13 mouse cellular contexts compared by ENCODE assay signal in genomic region chr2:147190316-147191021, GRCm38 (mm10). TPM values are rescaled to one million over a fixed set of nuclear protein-coding genes. Genes with fewer than 3 reads are reported as not detected.
DNase-seq lines count a peak whose midpoint lies in the region; ATAC-seq and TF ChIP-seq lines count a peak whose summit lies in the region.
"Had no signal": no experiment of that assay in that cellular context is flagged by ENCODE, and none has a peak within 500 bp of the region (broad histone marks: within the 10 kb centered on the region; RNA-seq: fewer than 3 reads in every experiment).

No protein-coding gene starts in this region.

- WGBS in kidney, postnatal 0 days = 1% methylated on average over 27 of the region's 27 CpGs
- WGBS in kidney, embryonic 16.5 days = under 1% methylated on average over 27 of the region's 27 CpGs
- under 1% methylated on average over 27 of the region's 27 CpGs for WGBS in limb, embryonic 10.5 days
- 1% methylated on average over 27 of the region's 27 CpGs for WGBS in neural tube, embryonic 13.5 days

- H3K9ac ChIP-seq in kidney, postnatal 0 days (ENCODE audit: low read depth, low read length) = no peak overlapping the region
- H3K9ac ChIP-seq in kidney, embryonic 16.5 days (replicated peaks; ENCODE audit: low read length) = no peak overlapping the region
- H3K9ac ChIP-seq in neural tube, embryonic 13.5 days = no peak overlapping the region
- H3K9ac ChIP-seq: liver, embryonic 13.5 days had no signal

- no peak for DNase-seq in kidney, postnatal 0 days (ENCODE audit: low spot score)
- DNase-seq in limb, embryonic 10.5 days (ENCODE audit: low spot score) = peak; percentile 50
- DNase-seq in lung, postnatal 36 days = peak; percentile 86
- DNase-seq in adrenal gland, adult 2 months = no peak
- DNase-seq in adrenal gland, adult 18-20 months (ENCODE audit: low spot score in 2 of 2) = no peak
- DNase-seq: heart, postnatal 14 days; kidney, adult 9 months; liver, embryonic 13.5 days; right cerebral cortex, adult 18-20 months had no signal

- TF ChIP-seq CTCF in kidney, postnatal 0 days (IDR thresholded peaks at IDR 0.05; ENCODE audit: low read depth) = 0 out of 2 replicates have a peak, but pooled peaks have one; percentile 3

- H3K4me3 ChIP-seq in kidney, postnatal 0 days (replicated peaks; ENCODE audit: low read depth, low read length) = no peak overlapping the region
- no peak overlapping the region for H3K4me3 ChIP-seq in kidney, embryonic 16.5 days (ENCODE audit: low read length)
- no peak overlapping the region for H3K4me3 ChIP-seq in limb, embryonic 10.5 days
- peak overlapping the region; percentile 1; the same call in 1 of the 2 replicates for H3K4me3 ChIP-seq in neural tube, embryonic 13.5 days
- H3K4me3 ChIP-seq: liver, embryonic 13.5 days had no signal

- no peak overlapping the region for H3K4me2 ChIP-seq in kidney, postnatal 0 days (ENCODE audit: low read length)
- H3K4me2 ChIP-seq in kidney, embryonic 16.5 days (replicated peaks; ENCODE audit: low read depth, low read length) = no peak overlapping the region
- H3K4me2 ChIP-seq in neural tube, embryonic 13.5 days = peak overlapping the region; percentile 13
- H3K4me2 ChIP-seq: liver, embryonic 13.5 days had no signal

- H3K9me3 ChIP-seq in kidney, postnatal 0 days (replicated peaks; ENCODE audit: low read length) = no peaks in the 10 kb centered on the region
- no peaks in the 10 kb centered on the region for H3K9me3 ChIP-seq in kidney, embryonic 16.5 days (ENCODE audit: low read length)
- H3K9me3 ChIP-seq in limb, embryonic 10.5 days (replicated peaks) = no peaks in the 10 kb centered on the region
- H3K9me3 ChIP-seq in neural tube, embryonic 13.5 days = no peaks in the 10 kb centered on the region
- H3K9me3 ChIP-seq: liver, embryonic 13.5 days had no signal

- peaks cover 96% of the 10 kb centered on the region for H3K27me3 ChIP-seq in kidney, postnatal 0 days (ENCODE audit: insufficient read depth, low read length)
- H3K27me3 ChIP-seq in kidney, embryonic 16.5 days (ENCODE audit: insufficient read depth, low read length) = peaks cover 100% of the 10 kb centered on the region
- H3K27me3 ChIP-seq in limb, embryonic 10.5 days (ENCODE audit: low read depth, poor library complexity, severe bottlenecking) = peaks cover 100% of the 10 kb centered on the region
- H3K27me3 ChIP-seq in neural tube, embryonic 13.5 days = peaks cover 98% of the 10 kb centered on the region

- no peak overlapping the region for H3K27ac ChIP-seq in kidney, postnatal 0 days
- no peak overlapping the region for H3K27ac ChIP-seq in kidney, embryonic 16.5 days (ENCODE audit: low read length)
- H3K27ac ChIP-seq in limb, embryonic 10.5 days = no peak overlapping the region
- H3K27ac ChIP-seq in neural tube, embryonic 13.5 days (replicated peaks) = no peak overlapping the region
- H3K27ac ChIP-seq: liver, embryonic 13.5 days had no signal

- no peaks in the 10 kb centered on the region for H3K36me3 ChIP-seq in kidney, postnatal 0 days (ENCODE audit: insufficient read depth, low read length)
- no peaks in the 10 kb centered on the region for H3K36me3 ChIP-seq in kidney, embryonic 16.5 days (ENCODE audit: insufficient read depth, low read length)
- no peaks in the 10 kb centered on the region for H3K36me3 ChIP-seq in limb, embryonic 10.5 days
- H3K36me3 ChIP-seq in neural tube, embryonic 13.5 days = no peaks in the 10 kb centered on the region
- H3K36me3 ChIP-seq: liver, embryonic 13.5 days had no signal

- H3K4me1 ChIP-seq in kidney, postnatal 0 days (replicated peaks; ENCODE audit: insufficient read depth, low read length) = peaks cover 4% of the 10 kb centered on the region; the same call in 1 of the 2 replicates
- peaks cover 18% of the 10 kb centered on the region for H3K4me1 ChIP-seq in kidney, embryonic 16.5 days (ENCODE audit: insufficient read depth, low read length)
- peaks cover 48% of the 10 kb centered on the region for H3K4me1 ChIP-seq in limb, embryonic 10.5 days
- H3K4me1 ChIP-seq in neural tube, embryonic 13.5 days (replicated peaks) = peaks cover 49% of the 10 kb centered on the region

- no peak for ATAC-seq in kidney, postnatal 0 days (replicated peaks; ENCODE audit: low FRiP score, low read depth)
- no peak for ATAC-seq in kidney, embryonic 16.5 days (ENCODE audit: low FRiP score, low TSS enrichment)
- no peak for ATAC-seq in neural tube, embryonic 13.5 days (ENCODE audit: low read depth)
- ATAC-seq: activated CD4-positive, CD25-positive, alpha-beta regulatory T cell, adult 4 months had no signal

RNA-seq across cellular contexts. Expression of gene Nkx2-2, which starts 3.6 kb away (rescaled TPM):
- 0.20 TPM in 1 of 2 replicates, not detected in the other for polyA plus RNA-seq in kidney, postnatal 0 days (2015; fragmentation: Nextera tagmentation; extraction: Ambion mirVana)
- not detected in 2 replicates for polyA plus RNA-seq in kidney, embryonic 16.5 days (2015; fragmentation: Nextera tagmentation; extraction: Ambion mirVana)
- polyA plus RNA-seq in limb, embryonic 10.5 days (2016; fragmentation: Nextera tagmentation; extraction: Ambion mirVana) = not detected in 2 replicates
- 2.5 and 4.5 TPM in 2 replicates for polyA plus RNA-seq in neural tube, embryonic 13.5 days (2015; fragmentation: Nextera tagmentation; extraction: Ambion mirVana)
- total RNA-seq in adrenal gland, adult 2 months (2021) = not detected
- not detected in 2 replicates for polyA plus RNA-seq in adrenal gland, adult 2 months (2012; rRNA removed)
- total RNA-seq in adrenal gland, adult 18-20 months (2021) = not detected
- total RNA-seq: granulocyte monocyte progenitor cell, adult 5-6 weeks; heart, postnatal 14 days had no signal
- polyA plus RNA-seq: activated CD4-positive, CD25-positive, alpha-beta regulatory T cell, adult 4 months; liver, embryonic 13.5 days had no signal

Comparison
In these comparisons a context has a peak if more than half of its experiments do, and no peak if none do; other contexts are left out.
1. DNase-seq: peak in limb, embryonic 10.5 days (single experiment) and lung, postnatal 36 days (single experiment); none in kidney, postnatal 0 days (single experiment), adrenal gland, adult 2 months (single experiment) and adrenal gland, adult 18-20 months (0 of 2).